Mouse (Mus musculus): ENCODE data around the gene Mrps23.

Gene Mrps23

GRCm38 (mm10) chr11:88203712-88204532 lies at the start of gene Mrps23:
Gene Mrps23 (plus strand): TSS chr11:88204388.
- in situ Hi-C loops (cut with MseI, MboI) = no loop called here

GRCm38 (mm10) chr11:88154500-88154899 lies 49.7 kb upstream of the Mrps23 start:
- in situ Hi-C loops (cut with MseI, MboI) = no loop called here

- in situ Hi-C loops (cut with MseI, MboI) = no loop called here
Measured at GRCm38 (mm10) chr11:88155451-88155850, 48.7 kb upstream of the Mrps23 start.

GRCm38 (mm10) chr11:88155998-88156397 lies 48.2 kb upstream of the Mrps23 start:
- in situ Hi-C loops (cut with MseI, MboI) = no loop called here

GRCm38 (mm10) chr11:88156403-88156802 lies 47.8 kb upstream of the Mrps23 start:
- in situ Hi-C loops (cut with MseI, MboI) = no loop called here

- in situ Hi-C loops (cut with MseI, MboI) = no loop called here
Measured at GRCm38 (mm10) chr11:88158842-88159246, 45.3 kb upstream of the Mrps23 start.

- in situ Hi-C loops (cut with MseI, MboI) = no loop called here
Measured at GRCm38 (mm10) chr11:88159389-88159788, 44.8 kb upstream of the Mrps23 start.

- in situ Hi-C loops (cut with MseI, MboI) = no loop called here
Measured at GRCm38 (mm10) chr11:88160316-88160715, 43.9 kb upstream of the Mrps23 start.

- in situ Hi-C loops (cut with MseI, MboI) = no loop called here
Measured at GRCm38 (mm10) chr11:88161051-88161581, 43.1 kb upstream of the Mrps23 start.

- in situ Hi-C loops (cut with MseI, MboI) = no loop called here
Measured at GRCm38 (mm10) chr11:88161651-88162362, 42.4 kb upstream of the Mrps23 start.

GRCm38 (mm10) chr11:88162740-88163139 lies 41.4 kb upstream of the Mrps23 start:
- in situ Hi-C loops (cut with MseI, MboI) = no loop called here

- in situ Hi-C loops (cut with MseI, MboI) = no loop called here
Measured at GRCm38 (mm10) chr11:88164213-88164723, 39.9 kb upstream of the Mrps23 start.

- in situ Hi-C loops (cut with MseI, MboI) = no loop called here
Measured at GRCm38 (mm10) chr11:88164801-88165377, 39.3 kb upstream of the Mrps23 start.

GRCm38 (mm10) chr11:88165683-88166364 lies 38.4 kb upstream of the Mrps23 start:
- in situ Hi-C loops (cut with MseI, MboI) = no loop called here

GRCm38 (mm10) chr11:88166471-88166870 lies 37.7 kb upstream of the Mrps23 start:
- in situ Hi-C loops (cut with MseI, MboI) = no loop called here

GRCm38 (mm10) chr11:88168611-88169010 lies 35.6 kb upstream of the Mrps23 start:
- in situ Hi-C loops (cut with MseI, MboI) = no loop called here

GRCm38 (mm10) chr11:88169531-88170040 lies 34.6 kb upstream of the Mrps23 start:
- in situ Hi-C loops (cut with MseI, MboI) = no loop called here

GRCm38 (mm10) chr11:88170606-88171005 lies 33.6 kb upstream of the Mrps23 start:
- in situ Hi-C loops (cut with MseI, MboI) = no loop called here

- in situ Hi-C loops (cut with MseI, MboI) = no loop called here
Measured at GRCm38 (mm10) chr11:88171876-88172442, 32.2 kb upstream of the Mrps23 start.

- in situ Hi-C loops (cut with MseI, MboI) = no loop called here
Measured at GRCm38 (mm10) chr11:88172601-88173325, 31.4 kb upstream of the Mrps23 start.

Data from mouse trophoblast stem cell (cell line).